Mouse (Mus musculus) forebrain, embryonic 10.5 days (tissue): ENCODE data around the gene Thbs4. TPM values are rescaled to one million over a fixed set of nuclear protein-coding genes. Genes with fewer than 3 reads are reported as not detected.
A peak's percentile ranks its signal among the peaks of the same experiment; 100 is the strongest.

Source experiments
- DNase-seq: peaks from one replicate; pipeline ENCODE4 v3.0.0-alpha.2; 2017; ENCODE audit warnings: low spot score; ENCODE audit errors: extremely low spot score
- H3K27ac ChIP-seq: fragments of 300-500 bp; sonication (generic); 2 replicates; pipeline ENCODE4 v1.5.1; 2016; ENCODE audit warnings: mild to moderate bottlenecking
- H3K27me3 ChIP-seq: fragments of 300-500 bp; sonication (generic); 2 replicates; pipeline ENCODE4 v1.6.1; 2016; ENCODE audit warnings: mild to moderate bottlenecking; ENCODE audit not compliant: poor library complexity, severe bottlenecking
- H3K36me3 ChIP-seq: fragments of 300-500 bp; sonication (generic); replicated peaks from 2 replicates; pipeline ENCODE4 v1.6.1; 2016; ENCODE audit warnings: mild to moderate bottlenecking, moderate library complexity
- H3K4me1 ChIP-seq: fragments of 300-500 bp; sonication (generic); 2 replicates; pipeline ENCODE4 v1.6.1; 2016
- H3K4me3 ChIP-seq: fragments of 300-500 bp; sonication (generic); 2 replicates; pipeline ENCODE4 v1.5.1; 2016; ENCODE audit warnings: mild to moderate bottlenecking, moderate library complexity
- H3K9me3 ChIP-seq: fragments of 300-500 bp; sonication (generic); 2 replicates; pipeline ENCODE4 v1.6.1; 2016; ENCODE audit warnings: mild to moderate bottlenecking, moderate library complexity
- WGBS: fragments of 180-500 bp; shearing (Covaris S2); methylation state at CpG from one replicate; pipeline ENCODE4 v1.1.7; 2016; 5-methylcytosine and 5-hydroxymethylcytosine counted together
- polyA plus RNA-seq: library from polyadenylated mRNA; unstranded; fragments of >200 nt; fragmentation: Nextera tagmentation; extraction: Ambion mirVana; gene quantifications from 2 replicates; pipeline ENCODE4 v1.2.1, GENCODE M21; 2016

Thbs4 gene
- polyA plus RNA-seq, 1 experiment from 2014 or later = 2.3 TPM

DNA sequence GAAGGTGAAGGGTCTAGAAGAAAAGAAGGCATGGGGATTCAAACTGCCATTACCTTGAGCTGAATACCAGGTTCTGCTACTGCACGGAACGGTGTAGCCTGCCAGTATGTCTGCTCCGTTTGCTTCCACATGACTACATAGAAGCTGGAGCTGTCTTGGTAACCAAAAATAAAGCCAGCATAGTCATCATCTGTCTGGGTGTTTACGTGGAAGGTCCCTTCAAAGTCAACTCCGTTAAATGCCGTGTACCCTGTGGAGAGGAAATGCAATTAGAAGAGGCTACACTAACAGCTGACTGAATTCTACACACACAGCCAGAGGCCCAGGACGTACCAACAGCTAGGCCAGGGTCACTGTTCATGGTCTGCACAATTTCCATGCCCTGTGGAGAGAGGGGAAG is 39.6 kb downstream of the Thbs4 start:
- H3K27ac ChIP-seq = no peak overlapping the region
- no peak for DNase-seq
- H3K4me3 ChIP-seq = no peak overlapping the region
- H3K9me3 ChIP-seq = no peaks in the 10 kb centered on the region
- peaks cover 17% of the 10 kb centered on the region for H3K4me1 ChIP-seq
- no peaks in the 10 kb centered on the region for H3K36me3 ChIP-seq
- no peaks in the 10 kb centered on the region for H3K27me3 ChIP-seq
- 79% methylated on average over 7 of the region's 7 CpGs for WGBS

DNA sequence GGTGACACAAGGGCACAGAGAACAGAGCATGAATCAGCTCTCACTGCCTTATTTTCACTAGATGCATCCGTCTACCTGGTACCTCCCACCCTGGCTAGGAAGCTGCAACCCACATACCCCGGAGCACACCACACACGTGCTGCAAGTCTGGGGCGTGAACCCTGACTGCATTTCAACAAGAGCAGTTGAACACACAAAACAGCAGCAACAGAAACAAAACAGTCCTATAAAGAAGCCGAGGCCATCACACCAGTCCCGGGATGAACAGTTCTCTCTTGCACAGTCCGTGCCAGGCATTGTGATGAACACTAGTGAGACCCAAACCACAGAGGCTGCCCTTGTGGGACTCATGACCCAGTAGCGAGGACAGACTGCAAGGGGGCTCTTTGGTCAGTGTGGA is 40.9 kb downstream of the Thbs4 start:
- Histone ChIP-seq H3K4me3 (no peak overlapping the region), H3K27me3 (no peaks in the 10 kb centered on the region), H3K4me1 (peaks cover 17% of the 10 kb centered on the region), H3K27ac (no peak overlapping the region), H3K9me3 (no peaks in the 10 kb centered on the region), H3K36me3 (no peaks in the 10 kb centered on the region)
- whole genome bisulfite sequencing = 93% methylated on average over 8 of the region's 8 CpGs
- DNase-seq = no peak

DNA sequence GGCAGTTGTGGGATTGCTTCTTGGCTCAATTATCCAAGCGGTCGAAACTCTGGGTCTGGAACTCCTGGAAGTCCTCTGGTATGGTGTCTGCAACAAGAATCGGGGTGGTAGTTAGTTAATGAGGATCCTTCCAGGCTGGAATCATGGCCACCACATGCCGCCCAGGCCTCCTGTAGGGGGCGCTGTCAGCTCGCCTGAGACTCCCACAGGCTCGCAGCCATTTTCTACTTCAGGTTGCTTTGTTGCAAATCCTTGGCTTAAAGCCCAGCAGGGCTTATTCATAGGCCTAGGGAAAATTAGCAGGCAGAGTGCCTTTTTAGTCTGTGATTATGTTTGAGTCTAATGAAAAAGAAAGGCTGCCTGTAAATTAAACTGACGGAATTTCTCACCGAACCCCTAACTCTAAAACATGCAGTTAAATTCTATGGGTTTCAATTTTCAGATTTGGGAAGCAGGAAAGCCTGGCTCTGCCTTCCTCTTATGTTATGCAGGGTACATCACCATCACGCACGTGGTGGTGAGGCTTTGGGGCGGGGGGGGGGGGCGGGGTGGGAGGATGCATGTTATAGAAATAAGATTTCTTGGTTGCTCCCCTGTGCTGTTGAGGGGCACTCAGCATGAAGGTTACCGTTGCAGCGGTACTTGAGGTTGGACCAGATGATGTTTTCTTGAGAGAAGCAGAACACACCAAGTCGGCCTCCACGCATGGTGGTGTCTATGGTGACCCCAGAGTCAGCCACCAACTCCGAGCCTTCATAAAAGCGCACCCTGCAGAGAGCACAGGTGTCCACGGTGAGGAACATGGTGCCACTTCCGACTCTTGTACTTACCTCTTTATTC is 42.7 kb downstream of the Thbs4 start:
- no peaks in the 10 kb centered on the region for H3K9me3 ChIP-seq

DNA sequence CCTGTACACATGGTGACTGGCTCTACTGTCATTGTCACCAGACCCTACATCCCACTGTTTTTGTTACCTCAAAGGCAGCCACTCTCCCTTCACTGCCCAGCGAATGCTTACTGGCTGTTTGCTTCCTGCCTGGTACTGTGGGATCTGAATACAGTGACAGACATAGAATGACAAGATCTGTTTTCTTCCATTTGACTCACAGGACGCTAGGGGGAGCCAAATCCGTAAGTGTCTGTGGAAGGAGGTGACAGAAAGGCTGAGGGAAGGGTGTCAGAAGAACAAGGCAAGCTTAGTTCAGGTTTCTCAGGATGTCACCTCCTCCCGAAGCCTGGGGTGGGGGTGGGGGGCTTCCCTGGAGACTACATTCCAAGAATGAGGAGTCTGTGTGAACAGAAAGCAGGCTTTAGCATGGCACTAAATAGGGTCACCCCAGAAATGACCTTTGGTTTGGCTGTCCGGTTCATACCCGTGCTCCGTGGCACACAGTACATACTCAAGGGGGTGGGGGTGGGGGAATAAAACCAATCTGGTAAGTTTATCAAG is 43.6 kb downstream of the Thbs4 start:
- Histone ChIP-seq H3K9me3 (no peaks in the 10 kb centered on the region), H3K4me3 (no peak overlapping the region), H3K27me3 (no peaks in the 10 kb centered on the region), H3K27ac (no peak overlapping the region), H3K4me1 (peaks cover 17% of the 10 kb centered on the region), H3K36me3 (no peaks in the 10 kb centered on the region)
- WGBS = 32% methylated on average over 7 of the region's 7 CpGs
- DNase-seq = peak; percentile 67

More for the DNA sequence above, 42.7 kb downstream of the Thbs4 start:
- Histone ChIP-seq H3K4me3 (no peak overlapping the region), H3K36me3 (no peaks in the 10 kb centered on the region), H3K4me1 (peaks cover 17% of the 10 kb centered on the region), H3K27me3 (no peaks in the 10 kb centered on the region), H3K27ac (peak overlapping the region; percentile 67)
- peak; percentile 80 for DNase-seq
- 68% methylated on average over 21 of the region's 21 CpGs for WGBS

DNA sequence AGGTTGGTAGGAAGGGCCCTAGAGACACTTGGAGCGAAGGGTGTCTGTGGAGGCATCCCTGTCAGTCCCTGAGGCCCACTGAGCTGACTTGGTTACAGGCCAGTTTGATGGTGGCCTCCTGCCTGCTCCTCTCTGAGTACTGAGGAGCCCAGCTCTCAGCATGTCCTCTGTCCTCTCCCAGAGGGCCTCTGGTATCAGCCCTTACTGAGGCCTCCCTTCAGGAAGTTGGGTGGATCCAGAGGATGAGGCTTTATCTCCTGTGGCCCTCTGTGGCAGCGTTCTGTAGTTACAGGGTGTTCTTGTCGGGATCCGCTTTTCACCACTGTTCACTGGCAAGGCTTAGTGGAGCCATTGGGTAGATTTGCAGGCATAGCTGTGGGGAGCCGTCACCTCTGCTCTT is 51.3 kb downstream of the Thbs4 start:
- no peak overlapping the region for H3K4me3 ChIP-seq
- no peaks in the 10 kb centered on the region for H3K9me3 ChIP-seq
- 81% methylated on average over 5 of the region's 5 CpGs for WGBS
- no peak for DNase-seq
- no peak overlapping the region for H3K27ac ChIP-seq
- no peaks in the 10 kb centered on the region for H3K27me3 ChIP-seq
- H3K4me1 ChIP-seq = no peaks in the 10 kb centered on the region
- no peaks in the 10 kb centered on the region for H3K36me3 ChIP-seq

DNA sequence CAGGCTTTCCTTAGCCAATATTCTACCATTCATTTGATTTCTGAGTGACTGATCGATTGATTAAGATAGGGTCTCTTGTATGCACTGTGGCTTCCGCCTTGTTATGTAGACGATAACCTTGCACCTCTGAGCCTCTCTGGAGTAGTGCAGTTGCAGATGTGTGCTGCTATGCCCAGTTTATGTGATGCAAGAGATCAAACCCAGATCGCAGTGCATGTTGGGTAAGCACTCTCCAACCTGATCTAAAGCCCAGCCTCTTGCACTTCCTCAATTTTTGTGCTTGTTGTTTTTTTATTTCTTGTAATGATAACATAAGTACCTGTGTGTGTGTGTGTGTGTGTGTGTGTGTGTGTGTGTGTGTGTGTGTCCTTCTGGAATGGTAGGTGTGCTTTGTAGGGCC is 51.7 kb downstream of the Thbs4 start:
- no peak overlapping the region for H3K4me3 ChIP-seq
- H3K27me3 ChIP-seq = no peaks in the 10 kb centered on the region
- no peaks in the 10 kb centered on the region for H3K4me1 ChIP-seq
- WGBS = 92% methylated on average over 4 of the region's 4 CpGs
- no peaks in the 10 kb centered on the region for H3K36me3 ChIP-seq
- DNase-seq = no peak
- no peak overlapping the region for H3K27ac ChIP-seq
- no peaks in the 10 kb centered on the region for H3K9me3 ChIP-seq

DNA sequence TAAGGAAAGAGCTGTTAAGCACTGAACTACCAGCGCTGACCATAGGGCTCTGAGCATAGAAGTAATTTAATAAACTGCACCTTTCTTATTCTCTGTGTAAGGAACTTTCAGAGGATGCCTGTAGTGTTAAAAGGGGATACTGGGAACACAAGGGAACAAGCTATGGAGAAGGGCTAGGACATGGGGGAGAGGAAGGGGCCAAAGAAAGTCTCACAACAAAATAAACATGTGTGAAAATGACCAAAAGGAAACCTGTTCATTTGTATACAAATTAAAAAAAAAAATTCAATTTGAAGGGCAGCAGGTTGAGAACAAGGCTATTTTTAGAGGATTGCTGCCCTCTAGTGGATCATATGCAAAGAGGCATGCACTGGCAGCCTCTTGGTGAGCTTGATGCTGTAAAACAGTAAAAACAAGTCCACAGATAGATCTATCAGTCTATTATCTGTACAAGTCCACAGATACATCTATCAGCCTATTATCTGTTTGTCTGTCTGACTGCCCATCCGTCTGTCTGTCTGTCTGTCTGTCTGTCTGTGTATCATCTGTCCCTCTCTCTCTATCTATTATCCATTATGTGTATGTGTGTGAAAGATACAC is 53.8 kb downstream of the Thbs4 start:
- no peak overlapping the region for H3K4me3 ChIP-seq
- H3K4me1 ChIP-seq = peaks cover 11% of the 10 kb centered on the region
- H3K27ac ChIP-seq = 0 out of 2 replicates have a peak overlapping the region, but pooled peaks have one; percentile 13
- H3K9me3 ChIP-seq = no peaks in the 10 kb centered on the region
- DNase-seq = no peak
- no peaks in the 10 kb centered on the region for H3K36me3 ChIP-seq
- H3K27me3 ChIP-seq = no peaks in the 10 kb centered on the region
- WGBS = 12% methylated on average over 2 of the region's 2 CpGs

DNA sequence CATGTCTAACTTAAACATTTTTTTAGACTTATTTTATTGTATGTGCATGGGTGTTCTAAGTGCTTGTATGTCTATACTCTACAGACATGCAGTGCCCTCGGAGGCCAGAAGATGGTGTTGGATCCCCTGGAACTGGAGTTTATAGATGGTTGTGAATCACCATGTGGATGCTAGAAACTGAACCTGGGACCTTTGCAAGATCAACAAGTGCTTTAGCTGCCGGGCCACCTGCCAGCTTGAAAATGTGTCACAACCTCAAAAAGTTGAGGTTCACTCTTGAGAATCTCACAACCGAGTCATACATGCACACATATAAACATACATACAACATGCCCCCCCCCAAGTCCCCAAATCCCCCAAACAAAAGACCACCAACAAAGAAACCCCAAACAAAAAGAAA is 54.8 kb downstream of the Thbs4 start:
- H3K4me1 ChIP-seq = peaks cover 11% of the 10 kb centered on the region
- H3K36me3 ChIP-seq = no peaks in the 10 kb centered on the region
- H3K4me3 ChIP-seq = no peak overlapping the region
- H3K9me3 ChIP-seq = no peaks in the 10 kb centered on the region
- H3K27me3 ChIP-seq = no peaks in the 10 kb centered on the region
- DNase-seq = no peak
- 93% methylated on average over 3 of the region's 3 CpGs for WGBS
- no peak overlapping the region for H3K27ac ChIP-seq

DNA sequence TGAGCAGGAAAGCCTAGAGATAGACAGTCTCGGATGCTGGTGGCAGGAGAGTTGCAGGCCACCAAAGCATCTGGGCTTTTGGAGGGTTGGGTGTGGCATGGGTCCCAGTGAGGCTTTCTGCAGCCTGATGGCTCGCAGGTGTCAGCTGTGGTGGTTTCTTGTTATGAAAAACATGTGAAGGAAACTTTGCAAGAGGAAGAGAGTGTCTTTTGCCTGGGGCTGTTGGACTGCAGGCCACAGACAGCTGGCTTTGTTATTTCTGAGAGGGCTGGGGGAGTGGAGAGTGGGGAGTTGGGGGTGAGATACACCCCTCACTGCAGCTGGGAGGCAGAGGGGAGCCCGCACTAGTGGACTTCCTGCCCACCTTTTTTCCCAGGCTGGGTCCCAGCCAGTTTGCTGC is 55.8 kb downstream of the Thbs4 start:
- H3K9me3 ChIP-seq = no peaks in the 10 kb centered on the region
- H3K27me3 ChIP-seq = no peaks in the 10 kb centered on the region
- no peak for DNase-seq
- no peak overlapping the region for H3K27ac ChIP-seq
- no peaks in the 10 kb centered on the region for H3K36me3 ChIP-seq
- WGBS = 81% methylated on average over 3 of the region's 3 CpGs
- no peak overlapping the region for H3K4me3 ChIP-seq
- H3K4me1 ChIP-seq = peaks cover 11% of the 10 kb centered on the region

DNA sequence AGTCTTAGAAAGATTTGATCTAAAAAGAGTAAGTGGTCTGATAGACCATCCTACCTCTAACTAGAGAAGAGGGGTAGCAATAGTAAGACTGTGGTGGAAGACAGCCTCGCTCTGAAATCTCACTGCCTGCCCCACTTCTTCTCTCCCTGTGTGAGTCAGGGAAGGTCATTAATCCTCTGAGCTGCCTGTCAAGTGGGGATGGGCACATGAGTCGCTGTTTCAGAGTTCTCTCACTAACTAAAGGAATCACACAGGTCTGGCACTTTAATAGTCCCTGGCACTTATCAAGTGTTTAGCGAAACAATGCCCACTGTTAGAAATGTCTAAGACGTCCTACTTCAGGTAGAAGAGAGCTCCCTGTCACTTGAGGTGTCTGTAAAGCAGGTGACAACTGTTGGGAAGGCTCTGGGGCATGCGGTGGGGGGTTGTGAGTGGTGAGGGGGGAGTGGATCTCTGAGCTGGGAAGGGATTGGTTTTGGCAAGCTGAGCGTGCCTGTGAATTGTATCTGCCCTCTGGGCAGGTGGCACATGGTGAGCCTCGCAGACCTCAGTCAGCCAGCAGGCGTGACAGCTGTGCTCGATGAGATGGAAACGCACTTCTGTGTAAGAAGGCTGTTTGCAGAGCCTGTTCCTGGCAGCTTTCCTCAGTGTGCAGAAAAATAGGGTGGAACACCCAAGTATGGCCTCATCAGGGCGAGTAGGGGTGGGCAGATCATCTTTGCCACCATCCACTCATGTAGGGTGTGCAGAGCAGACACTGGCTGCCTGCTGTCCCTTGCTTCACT is 57.9 kb downstream of the Thbs4 start:
- DNase-seq = no peak
- H3K36me3 ChIP-seq = no peaks in the 10 kb centered on the region
- H3K27me3 ChIP-seq = no peaks in the 10 kb centered on the region
- H3K27ac ChIP-seq = peak overlapping the region; percentile 62
- H3K9me3 ChIP-seq = no peaks in the 10 kb centered on the region
- H3K4me3 ChIP-seq = no peak overlapping the region
- 67% methylated on average over 11 of the region's 11 CpGs for WGBS
- peaks cover 17% of the 10 kb centered on the region for H3K4me1 ChIP-seq

DNA sequence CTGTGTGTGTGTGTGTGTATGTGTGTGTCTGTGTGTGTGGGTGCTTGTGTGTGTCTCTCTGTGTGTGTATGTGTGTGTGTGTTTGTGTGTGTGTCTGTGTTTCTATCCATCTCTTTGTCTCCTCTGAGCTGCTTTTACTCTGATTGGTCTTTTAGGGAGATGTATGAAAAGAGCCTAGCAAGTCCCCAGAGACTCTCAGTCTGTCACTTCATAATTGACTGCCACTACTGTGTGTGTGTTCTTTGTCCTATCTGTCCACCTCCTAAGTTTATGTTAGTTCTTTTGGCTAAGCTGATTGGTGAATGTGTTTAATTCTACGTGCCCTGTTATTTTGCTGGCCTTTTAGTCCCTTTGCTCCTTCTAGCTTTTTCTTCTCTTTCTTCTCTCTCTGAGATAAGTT is 58.9 kb downstream of the Thbs4 start:
- Histone ChIP-seq H3K36me3 (no peaks in the 10 kb centered on the region), H3K4me1 (peaks cover 17% of the 10 kb centered on the region), H3K27me3 (no peaks in the 10 kb centered on the region), H3K4me3 (no peak overlapping the region), H3K27ac (no peak overlapping the region), H3K9me3 (no peaks in the 10 kb centered on the region)
- WGBS = 84% methylated on average over 1 of the region's 1 CpGs
- DNase-seq = no peak

DNA sequence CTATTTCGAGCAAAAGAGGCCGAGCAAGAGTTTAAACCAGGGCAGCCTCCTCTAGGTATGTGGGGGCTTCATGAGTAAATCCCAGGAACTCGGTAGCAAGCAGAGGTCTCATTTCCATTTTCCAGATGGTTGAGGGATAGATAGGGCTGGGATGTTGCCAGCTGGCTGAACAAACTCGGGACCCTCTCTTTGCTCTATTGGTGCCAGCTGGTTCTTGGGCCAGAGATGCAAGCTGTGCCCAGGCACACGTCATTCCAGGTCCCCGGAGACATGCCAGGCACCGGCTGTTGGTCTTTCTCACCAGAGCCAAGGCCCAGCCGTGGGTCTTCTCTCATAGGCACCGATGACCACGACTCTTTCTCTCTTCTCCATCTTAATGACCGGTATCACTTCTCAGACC is 60.9 kb downstream of the Thbs4 start:
- peaks cover 17% of the 10 kb centered on the region for H3K4me1 ChIP-seq
- DNase-seq = no peak
- no peaks in the 10 kb centered on the region for H3K27me3 ChIP-seq
- no peak overlapping the region for H3K27ac ChIP-seq
- H3K9me3 ChIP-seq = no peaks in the 10 kb centered on the region
- H3K36me3 ChIP-seq = no peaks in the 10 kb centered on the region
- 87% methylated on average over 11 of the region's 11 CpGs for WGBS
- H3K4me3 ChIP-seq = no peak overlapping the region

DNA sequence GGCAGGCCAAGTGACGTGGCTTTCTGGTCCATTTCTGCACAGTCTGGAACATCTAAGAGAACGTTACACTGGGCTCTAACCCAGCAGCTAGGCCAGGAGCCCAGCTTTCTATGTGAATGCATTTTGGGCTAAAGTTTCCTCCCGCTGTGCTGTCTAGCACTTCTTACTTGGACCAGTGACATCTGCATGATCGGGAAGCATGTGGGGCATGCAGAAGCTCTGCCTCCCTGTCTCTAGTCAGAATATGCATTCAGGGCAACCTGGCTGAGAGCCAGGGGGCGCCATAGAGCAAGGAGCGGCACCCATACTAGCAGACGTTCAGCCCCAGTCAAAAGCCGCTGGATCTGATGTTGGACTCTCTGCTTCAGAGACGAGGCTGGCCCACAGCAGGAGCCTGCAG is 61.4 kb downstream of the Thbs4 start:
- H3K27ac ChIP-seq = no peak overlapping the region
- H3K27me3 ChIP-seq = no peaks in the 10 kb centered on the region
- DNase-seq = no peak
- H3K4me1 ChIP-seq = peaks cover 17% of the 10 kb centered on the region
- H3K4me3 ChIP-seq = no peak overlapping the region
- 40% methylated on average over 9 of the region's 9 CpGs for WGBS
- no peaks in the 10 kb centered on the region for H3K9me3 ChIP-seq
- no peaks in the 10 kb centered on the region for H3K36me3 ChIP-seq
